Mouse (Mus musculus): Measurements from ENCODE around the gene Masp1. TPM values are rescaled to one million over a fixed set of nuclear protein-coding genes. Genes with fewer than 3 reads are reported as not detected.

The Masp1 gene
- polyA plus RNA-seq, 1 experiment: 2.2 TPM

DNA sequence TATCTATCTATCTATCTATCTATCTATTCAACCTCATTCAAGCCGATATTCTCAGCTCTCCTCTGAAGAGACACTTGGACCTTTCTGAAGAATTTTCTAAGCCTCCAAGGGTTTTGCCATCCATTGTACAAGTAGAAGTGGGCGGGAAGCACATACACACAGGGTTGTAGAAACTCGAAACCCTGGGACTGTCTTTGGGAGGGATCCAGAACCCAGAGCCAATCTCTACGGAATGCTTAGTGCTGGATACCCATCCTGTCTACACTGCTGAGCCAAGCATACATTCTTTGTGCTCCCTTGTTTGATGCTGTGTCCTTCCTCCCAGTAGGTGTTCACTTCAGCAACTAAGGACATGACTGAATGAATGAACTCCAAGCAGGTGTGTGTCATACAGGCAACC, 22.3 kb upstream of the Masp1 start:
- 60% methylated on average over 4 of the region's 4 CpGs for WGBS
- Histone ChIP-seq H3K4me3 (replicated peaks; ENCODE audit: extremely low read depth, low read depth, low read length) (no peak overlapping the region), H3K4me1 (ENCODE audit: control insufficient read depth, insufficient read depth, low read length) (no peaks in the 10 kb centered on the region)
- DNase-seq: no peak
- TF ChIP-seq POLR2A (IDR thresholded peaks at IDR 0.05; ENCODE audit: borderline replicate concordance, extremely low read depth, low read depth, low read length) (no peak), CTCF (IDR thresholded peaks at IDR 0.05; ENCODE audit: insufficient read depth, low read length) (no peak)

GRCm38 (mm10) chr16:23541046-23541445, 20.4 kb upstream of the Masp1 start:
- 33% methylated on average over 4 of the region's 4 CpGs for WGBS
- Histone ChIP-seq H3K4me1 (ENCODE audit: control insufficient read depth, insufficient read depth, low read length) (no peaks in the 10 kb centered on the region), H3K4me3 (replicated peaks; ENCODE audit: extremely low read depth, low read depth, low read length) (no peak overlapping the region)
- TF ChIP-seq CTCF (IDR thresholded peaks at IDR 0.05; ENCODE audit: insufficient read depth, low read length) (no peak), POLR2A (IDR thresholded peaks at IDR 0.05; ENCODE audit: borderline replicate concordance, extremely low read depth, low read depth, low read length) (no peak)
- no peak for DNase-seq

GRCm38 (mm10) chr16:23533707-23534106, 13.1 kb upstream of the Masp1 start:
- DNase-seq: no peak
- TF ChIP-seq CTCF (IDR thresholded peaks at IDR 0.05; ENCODE audit: insufficient read depth, low read length): no peak
- TF ChIP-seq POLR2A (IDR thresholded peaks at IDR 0.05; ENCODE audit: borderline replicate concordance, extremely low read depth, low read depth, low read length): no peak
- no peaks in the 10 kb centered on the region for H3K4me1 ChIP-seq (ENCODE audit: control insufficient read depth, insufficient read depth, low read length)
- H3K4me3 ChIP-seq (replicated peaks; ENCODE audit: extremely low read depth, low read depth, low read length): no peak overlapping the region
- 62% methylated on average over 3 of the region's 3 CpGs for WGBS

DNA sequence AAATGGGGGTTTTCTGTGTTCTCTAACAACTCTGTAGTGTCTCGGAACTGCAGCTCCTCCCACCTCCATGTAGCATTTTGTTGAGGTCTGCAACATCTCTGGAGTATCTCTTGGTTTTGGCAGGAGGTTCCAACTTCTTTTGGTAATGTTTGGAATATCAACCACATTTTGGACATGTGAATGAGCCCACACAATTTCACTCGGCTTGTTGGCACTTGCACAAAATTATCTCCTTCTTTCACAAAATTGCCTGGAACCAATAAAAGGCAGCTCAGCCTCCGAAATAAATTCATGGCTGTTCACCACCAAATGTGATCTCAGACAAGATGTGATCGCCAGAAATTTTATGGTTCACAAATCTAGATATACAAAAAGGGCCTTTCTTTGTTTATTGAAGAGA, 8.6 kb upstream of the Masp1 start:
- no peaks in the 10 kb centered on the region for H3K4me1 ChIP-seq (ENCODE audit: control insufficient read depth, insufficient read depth, low read length)
- no peak overlapping the region for H3K4me3 ChIP-seq (replicated peaks; ENCODE audit: extremely low read depth, low read depth, low read length)
- DNase-seq: no peak
- TF ChIP-seq POLR2A (IDR thresholded peaks at IDR 0.05; ENCODE audit: borderline replicate concordance, extremely low read depth, low read depth, low read length): no peak
- TF ChIP-seq CTCF (IDR thresholded peaks at IDR 0.05; ENCODE audit: insufficient read depth, low read length): no peak
- 57% methylated on average over 4 of the region's 4 CpGs for WGBS

DNA sequence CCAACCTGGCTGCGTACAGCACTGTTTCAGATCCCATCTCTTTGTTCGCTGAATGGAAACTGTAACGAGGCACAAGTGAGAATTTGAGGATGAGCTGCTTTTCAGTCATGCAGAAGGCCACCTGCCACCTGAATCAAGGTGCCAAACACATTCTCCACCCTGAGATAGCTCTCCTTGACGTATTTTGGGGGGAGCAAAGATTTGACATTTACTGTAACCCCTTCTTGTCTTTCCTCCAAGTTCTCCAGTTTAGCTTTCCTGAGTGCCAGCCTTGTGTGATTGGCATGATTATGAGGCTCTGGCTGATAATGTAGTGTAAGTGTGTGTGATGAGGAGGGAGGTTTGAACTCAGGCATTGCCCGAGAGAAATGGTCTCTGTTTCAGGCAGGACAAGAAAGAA, 1.5 kb upstream of the Masp1 start:
- no peak for TF ChIP-seq POLR2A (IDR thresholded peaks at IDR 0.05; ENCODE audit: borderline replicate concordance, extremely low read depth, low read depth, low read length)
- no peak for TF ChIP-seq CTCF (IDR thresholded peaks at IDR 0.05; ENCODE audit: insufficient read depth, low read length)
- H3K4me1 ChIP-seq (ENCODE audit: control insufficient read depth, insufficient read depth, low read length): peaks cover 4% of the 10 kb centered on the region; the same call in 1 of the 2 replicates
- 90% methylated on average over 5 of the region's 5 CpGs for WGBS
- no peak overlapping the region for H3K4me3 ChIP-seq (replicated peaks; ENCODE audit: extremely low read depth, low read depth, low read length)
- DNase-seq: no peak

DNA sequence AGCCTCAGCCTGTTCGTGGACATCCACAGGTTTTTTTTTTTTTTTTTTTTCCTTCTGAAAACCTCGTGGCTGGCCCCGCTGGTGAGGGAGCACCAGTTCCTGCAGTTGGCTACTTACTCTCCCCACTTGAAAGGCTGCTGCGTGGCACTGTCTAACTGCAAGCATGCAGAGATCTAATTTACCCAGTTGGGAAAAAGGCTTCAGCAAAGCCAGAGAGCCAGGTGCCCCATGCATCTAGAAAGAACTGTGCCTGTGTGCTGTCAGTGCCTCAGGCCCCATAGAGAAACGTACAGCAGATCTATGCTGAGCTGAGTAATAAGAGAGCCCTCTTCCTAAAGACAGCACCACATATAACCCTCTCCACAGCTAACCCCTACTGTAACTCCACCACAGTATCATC, 477 bp upstream of the Masp1 start:
- Histone ChIP-seq H3K4me1 (ENCODE audit: control insufficient read depth, insufficient read depth, low read length) (peaks cover 4% of the 10 kb centered on the region), H3K4me3 (replicated peaks; ENCODE audit: extremely low read depth, low read depth, low read length) (no peak overlapping the region)
- WGBS: 44% methylated on average over 5 of the region's 5 CpGs
- TF ChIP-seq POLR2A (IDR thresholded peaks at IDR 0.05; ENCODE audit: borderline replicate concordance, extremely low read depth, low read depth, low read length) (no peak), CTCF (IDR thresholded peaks at IDR 0.05; ENCODE audit: insufficient read depth, low read length) (no peak)
- no peak for DNase-seq

- H3K4me3 ChIP-seq (replicated peaks; ENCODE audit: extremely low read depth, low read depth, low read length): no peak overlapping the region
- peaks cover 4% of the 10 kb centered on the region for H3K4me1 ChIP-seq (ENCODE audit: control insufficient read depth, insufficient read depth, low read length)
- WGBS: 17% methylated on average over 1 of the region's 1 CpGs
- no peak for DNase-seq
- TF ChIP-seq CTCF (IDR thresholded peaks at IDR 0.05; ENCODE audit: insufficient read depth, low read length): no peak
- TF ChIP-seq POLR2A (IDR thresholded peaks at IDR 0.05; ENCODE audit: borderline replicate concordance, extremely low read depth, low read depth, low read length): no peak
Measured at GRCm38 (mm10) chr16:23519771-23520170, 844 bp downstream of the Masp1 start.

DNA sequence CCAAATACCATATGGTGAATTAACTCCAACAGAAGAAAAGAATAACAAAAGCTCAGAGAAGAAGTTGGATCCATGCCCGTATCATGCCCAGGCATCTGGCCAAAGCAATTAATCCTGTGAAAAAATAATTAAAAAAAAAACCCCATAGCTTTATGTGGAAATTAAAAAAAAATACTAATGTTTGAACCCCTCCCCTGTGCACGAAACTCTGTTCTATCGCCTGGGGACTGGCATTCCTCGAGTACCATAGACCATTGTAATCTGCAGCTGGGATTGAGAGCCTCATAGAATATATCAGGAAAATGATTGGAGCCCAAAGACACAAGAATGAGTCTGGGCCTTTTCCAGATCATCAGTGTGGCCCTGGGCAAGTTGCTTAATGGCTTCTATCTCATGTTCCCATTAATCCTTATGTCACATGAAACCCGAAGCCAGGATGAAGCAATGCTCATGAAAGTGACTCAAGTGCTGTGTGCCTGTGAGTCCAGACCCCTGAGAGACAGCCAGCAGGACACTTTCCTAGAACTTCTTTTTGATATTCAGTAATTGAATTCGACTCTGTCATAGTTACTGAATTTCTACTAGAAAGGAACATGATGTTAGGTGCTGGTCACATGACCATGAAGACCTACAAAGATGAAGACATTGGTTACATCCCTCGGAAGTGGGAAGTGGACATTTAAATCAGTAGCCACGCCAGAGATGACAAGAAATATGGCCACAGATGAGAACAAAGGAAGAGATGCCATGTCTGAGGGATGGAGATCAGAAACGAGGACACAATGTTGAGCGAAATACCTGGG, 1.8 kb downstream of the Masp1 start:
- DNase-seq: no peak
- TF ChIP-seq CTCF (IDR thresholded peaks at IDR 0.05; ENCODE audit: insufficient read depth, low read length): no peak
- no peak for TF ChIP-seq POLR2A (IDR thresholded peaks at IDR 0.05; ENCODE audit: borderline replicate concordance, extremely low read depth, low read depth, low read length)
- H3K4me1 ChIP-seq (ENCODE audit: control insufficient read depth, insufficient read depth, low read length): peaks cover 4% of the 10 kb centered on the region
- WGBS: 68% methylated on average over 10 of the region's 10 CpGs
- H3K4me3 ChIP-seq (replicated peaks; ENCODE audit: extremely low read depth, low read depth, low read length): no peak overlapping the region

DNA sequence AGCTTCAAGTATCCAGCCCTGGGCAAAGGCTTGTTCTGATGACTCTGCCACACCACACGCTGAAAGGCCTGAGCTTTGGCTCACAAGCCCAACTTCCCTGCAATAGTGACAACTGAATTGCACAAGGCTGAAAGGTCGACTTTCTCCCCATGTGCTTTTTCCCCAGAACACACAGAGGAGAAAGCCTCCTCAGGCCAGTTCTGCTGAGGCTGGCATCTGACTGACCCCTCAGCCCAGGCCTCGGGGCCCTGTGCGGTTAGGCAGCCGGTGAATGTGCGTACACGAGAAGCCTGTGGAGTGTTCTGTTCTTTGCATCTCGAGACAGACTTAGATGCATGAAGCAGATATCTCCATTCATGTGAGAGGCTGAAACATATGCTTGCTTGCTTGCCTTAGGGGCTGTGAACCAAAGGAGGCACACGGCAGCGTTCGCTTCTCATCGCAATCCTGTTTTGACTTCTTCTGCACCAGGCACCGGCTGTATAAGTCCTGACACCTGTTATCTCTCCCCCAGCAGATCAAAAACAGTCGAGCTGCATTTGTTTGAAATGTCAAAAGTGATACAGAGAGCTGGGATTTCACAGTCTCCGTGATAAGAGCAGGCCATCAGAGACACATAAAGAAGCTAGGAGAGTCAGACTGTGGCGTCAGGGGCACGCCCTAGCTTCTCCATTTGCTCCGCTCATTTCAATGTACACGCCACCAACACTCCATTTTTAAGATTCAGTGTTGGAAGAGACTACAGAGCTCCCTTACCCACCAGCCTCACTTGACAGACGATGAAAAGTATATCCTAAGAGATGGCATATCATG, 2.7 kb downstream of the Masp1 start:
- no peak overlapping the region for H3K4me3 ChIP-seq (replicated peaks; ENCODE audit: extremely low read depth, low read depth, low read length)
- no peak for DNase-seq
- peaks cover 4% of the 10 kb centered on the region for H3K4me1 ChIP-seq (ENCODE audit: control insufficient read depth, insufficient read depth, low read length)
- 73% methylated on average over 20 of the region's 20 CpGs for WGBS
- TF ChIP-seq CTCF (IDR thresholded peaks at IDR 0.05; ENCODE audit: insufficient read depth, low read length) (no peak), POLR2A (IDR thresholded peaks at IDR 0.05; ENCODE audit: borderline replicate concordance, extremely low read depth, low read depth, low read length) (no peak)

Measured in lung, adult 2 months (tissue).